Mouse (Mus musculus) urinary bladder, postnatal 14 days (tissue): ENCODE data around the gene Tcirg1.

Experiments
- DNase-seq: peaks from one replicate; pipeline ENCODE4 v3.0.0; 2021; ENCODE audit warnings: low spot score

The Tcirg1 gene

GRCm38 (mm10) chr19:3850847-3851469 lies 56.0 kb downstream of the Tcirg1 start:
- peak; percentile 68 for DNase-seq

DNA sequence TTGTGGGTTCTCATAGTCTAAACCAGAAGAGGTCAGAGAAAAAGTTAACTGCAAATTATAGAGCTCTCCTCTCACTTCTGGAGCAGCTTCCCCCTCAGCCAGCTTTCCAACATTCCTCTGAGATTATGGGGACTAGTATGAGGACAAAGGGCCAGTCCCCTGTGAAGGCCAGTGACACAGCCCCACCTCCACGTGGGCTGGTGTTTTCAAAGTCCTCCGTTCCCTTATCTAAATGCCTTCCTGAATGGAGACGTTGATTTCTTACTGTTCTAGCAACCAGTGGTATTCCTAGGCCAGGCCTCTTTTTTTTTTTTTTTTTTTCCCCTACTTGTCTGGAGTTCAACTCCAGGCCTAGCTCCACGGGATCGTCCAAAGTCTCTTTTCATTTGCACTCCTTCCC lies 56.9 kb downstream of the Tcirg1 start:
- no peak for DNase-seq

DNA sequence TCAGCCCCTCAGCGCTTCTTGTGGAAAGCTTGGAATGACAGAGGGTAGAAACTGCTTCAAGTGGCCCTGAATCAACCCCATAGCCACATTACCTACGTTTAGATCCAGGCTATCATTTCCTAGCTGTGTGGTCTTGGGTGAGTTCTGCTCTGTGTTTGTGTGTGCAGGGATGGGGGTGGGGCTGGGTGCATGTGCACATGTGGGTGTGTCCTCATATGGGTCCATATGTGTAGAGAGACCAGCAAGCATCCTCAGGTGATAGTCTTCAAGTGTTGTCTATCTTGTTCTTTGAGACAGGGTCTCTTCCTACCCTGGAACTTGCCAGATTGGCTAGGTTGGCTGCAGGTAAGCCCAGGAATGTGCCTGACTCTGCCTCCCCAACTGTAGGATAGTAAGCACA lies 57.7 kb downstream of the Tcirg1 start:
- DNase-seq, result no peak

GRCm38 (mm10) chr19:3848207-3848808 lies 58.6 kb downstream of the Tcirg1 start:
- no peak for DNase-seq

- DNase-seq, result no peak
Measured at GRCm38 (mm10) chr19:3847711-3848110, 59.2 kb downstream of the Tcirg1 start.

DNA sequence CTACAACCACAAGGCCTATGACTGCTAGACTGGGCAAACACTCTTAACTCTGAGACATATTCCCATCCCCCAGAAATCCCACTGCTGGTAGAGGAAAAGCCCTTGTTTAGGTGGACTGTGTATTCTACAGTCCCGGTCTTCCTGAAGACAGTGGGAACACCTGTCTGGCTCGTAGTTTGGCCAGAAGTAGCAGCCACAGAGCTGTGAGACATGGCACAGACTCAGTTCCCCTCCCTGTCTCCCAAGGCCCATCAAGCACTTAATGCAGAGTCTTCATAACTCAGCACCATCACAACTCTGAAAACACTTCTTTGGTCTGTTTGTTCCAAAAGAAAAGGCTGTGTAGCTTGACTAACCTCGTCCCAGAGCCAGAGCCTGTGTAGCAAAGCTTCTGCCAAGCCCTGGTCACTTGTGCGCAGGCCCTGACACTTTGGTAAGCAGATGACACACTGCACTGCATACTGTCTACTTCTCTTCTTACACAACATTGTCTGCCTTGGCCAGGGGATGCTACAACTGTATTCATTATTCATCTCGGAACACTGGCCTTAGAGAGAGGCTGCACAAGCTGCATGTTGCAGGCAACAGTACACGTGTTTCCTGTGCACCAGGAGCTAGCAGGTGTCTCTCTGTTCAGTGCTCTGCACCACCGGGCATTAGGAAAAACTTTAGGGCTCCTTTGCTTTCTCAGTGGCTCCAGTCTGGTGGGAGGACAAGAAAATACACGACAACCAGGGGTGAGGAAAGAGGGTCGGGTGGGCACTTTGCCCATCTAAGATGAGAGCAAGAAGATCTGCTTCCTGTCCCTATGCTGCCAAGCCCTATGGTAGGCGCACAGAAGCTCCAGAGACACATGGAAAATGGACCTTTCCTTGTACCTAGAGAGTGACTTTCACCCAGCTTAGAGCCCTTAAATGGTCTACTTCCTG lies 60.0 kb downstream of the Tcirg1 start:
- DNase-seq, result no peak
